Mouse (Mus musculus) NIH3T3 (cell line): ENCODE data around the gene Olfr530.

Experiments used
- DNase-seq: peaks from one replicate; pipeline ENCODE4 v3.0.0-alpha.2; 2012; ENCODE audit warnings: low read depth

The Olfr530 gene

DNA sequence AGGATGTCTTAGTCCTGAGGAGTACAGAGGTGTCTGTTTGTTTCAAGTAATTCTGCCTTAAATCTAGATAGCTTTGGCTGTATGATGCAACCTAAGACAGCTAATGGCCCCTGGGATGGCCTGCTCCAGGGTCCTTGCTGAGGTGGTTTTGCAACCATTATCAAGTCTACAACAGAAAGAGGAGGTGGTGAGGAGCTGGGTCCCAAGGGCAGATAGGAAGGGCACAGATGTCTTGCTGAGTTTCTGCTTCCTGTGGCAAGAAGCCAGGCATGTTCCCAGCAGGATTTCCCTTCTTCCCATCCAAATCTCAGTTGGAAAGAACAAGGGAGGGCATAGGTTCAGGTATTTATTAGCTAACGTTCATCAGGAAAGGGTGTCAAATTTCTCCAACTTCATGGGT is at the start of gene Olfr530:
Gene Olfr530 (minus strand): TSS at position 101 of the 400 bp plus-strand sequence.
- no peak for DNase-seq

DNA sequence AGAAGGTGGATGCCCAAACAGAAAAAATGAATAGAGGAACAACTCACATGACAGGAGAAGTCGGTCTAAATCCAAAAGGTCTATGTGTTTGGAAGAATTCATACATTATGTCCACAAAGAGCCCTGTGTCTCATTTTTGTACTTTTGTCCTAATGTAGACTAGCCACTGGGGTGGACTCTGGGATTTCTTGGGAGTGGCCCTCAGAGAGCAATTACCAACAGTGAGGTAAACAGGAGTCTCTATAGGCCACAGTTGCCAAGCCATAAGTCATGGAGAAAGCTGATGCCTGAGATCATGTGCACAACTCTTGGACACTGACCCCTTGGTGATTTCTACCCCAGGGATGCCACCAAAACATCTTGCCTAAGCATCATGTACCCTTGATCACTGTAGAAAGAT is 45.4 kb upstream of the Olfr530 start, which contains the start of gene Olfr532:
Gene Olfr532 (minus strand): TSS at position 101 of the 400 bp plus-strand sequence.
- DNase-seq = no peak

GRCm38 (mm10) chr7:140402818-140403217 is 26.7 kb upstream of the Olfr530 start, which contains the start of gene Olfr531:
Gene Olfr531, minus strand, starts transcription at chr7:140402918.
- DNase-seq = no peak

GRCm38 (mm10) chr7:140376911-140377310 is 780 bp upstream of the Olfr530 start:
- no peak for DNase-seq

DNA sequence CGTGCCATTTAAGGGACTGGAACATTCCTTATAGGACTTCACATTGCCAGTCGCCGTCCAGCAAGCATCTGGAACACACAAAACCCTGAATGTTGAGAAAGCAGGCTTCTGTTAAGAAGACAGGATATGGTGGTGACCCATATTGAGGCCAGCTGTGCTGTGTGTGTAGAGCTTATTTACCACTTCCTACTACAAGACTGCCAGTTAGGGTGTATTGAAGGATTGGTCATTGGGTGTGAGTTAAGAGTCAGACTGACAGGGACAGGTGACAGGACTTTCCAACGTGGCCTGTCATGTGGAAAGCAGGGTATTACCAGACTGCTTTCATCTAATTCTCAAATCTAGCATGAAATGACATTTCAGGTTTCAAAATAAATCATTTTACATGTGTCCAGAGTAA is 1.8 kb downstream of the Olfr530 start:
- no peak for DNase-seq

GRCm38 (mm10) chr7:140361571-140361970 is 14.6 kb downstream of the Olfr530 start, which contains the start of gene Olfr60:
Gene Olfr60, minus strand, starts transcription at chr7:140361671.
- DNase-seq = no peak

- DNase-seq = no peak
Measured at GRCm38 (mm10) chr7:140333717-140334116, 42.4 kb downstream of the Olfr530 start, which contains the start of gene Olfr527. Gene Olfr527, plus strand, starts transcription at chr7:140334017.

GRCm38 (mm10) chr7:140329766-140330304 is 46.3 kb downstream of the Olfr530 start:
- no peak for DNase-seq
